Mouse (Mus musculus) heart, adult 2 months (tissue): ENCODE results near the gene Ppp1r14a. TPM values are rescaled to one million over a fixed set of nuclear protein-coding genes. Genes with fewer than 3 reads are reported as not detected.
A peak's percentile ranks its signal among the peaks of the same experiment; 100 is the strongest.

Experiments
- DNase-seq, 2 experiments: peaks; one replicate each; pipeline ENCODE4 v3.0.0; 2021
- H3K27ac ChIP-seq: fragments of 200-600 bp; 2 replicates; pipeline ENCODE4 v1.8.1; 2022
- H3K27me3 ChIP-seq: fragments of 200-500 bp; 2 replicates; pipeline ENCODE4 v1.6.1; 2012; ENCODE audit warnings: mild to moderate bottlenecking, low read length, inconsistent platforms, mixed read lengths; ENCODE audit not compliant: control insufficient read depth, insufficient read depth
- H3K36me3 ChIP-seq: fragments of 200-500 bp; 2 replicates; pipeline ENCODE4 v1.6.1; 2012; ENCODE audit warnings: low read length, inconsistent platforms; ENCODE audit not compliant: control insufficient read depth, insufficient read depth
- H3K4me1 ChIP-seq: fragments of 200-500 bp; 2 replicates; pipeline ENCODE4 v1.6.1; 2011; ENCODE audit warnings: low read length; ENCODE audit not compliant: control insufficient read depth, insufficient read depth
- H3K4me3 ChIP-seq: fragments of 200-600 bp; 2 replicates; pipeline ENCODE4 v1.8.1; 2022
- H3K79me2 ChIP-seq: fragments of 200-500 bp; replicated peaks from 2 replicates; pipeline ENCODE4 v1.6.1; 2012; ENCODE audit warnings: mild to moderate bottlenecking, inconsistent platforms, low read length, moderate library complexity, mixed read lengths; ENCODE audit not compliant: control insufficient read depth, insufficient read depth
- H3K9ac ChIP-seq: fragments of 200-500 bp; 2 replicates; pipeline ENCODE4 v1.6.1; 2012; ENCODE audit warnings: low read depth, mild to moderate bottlenecking, control low read depth, inconsistent platforms, low read length, mixed read lengths
- CTCF ChIP-seq: fragments of 200-600 bp; IDR thresholded peaks from 2 replicates; pipeline ENCODE4 v1.8.1; 2022; ENCODE audit warnings: antibody characterized with exemption, mild to moderate bottlenecking, moderate library complexity
- EP300 ChIP-seq: fragments of 200-500 bp; IDR thresholded peaks from 2 replicates; pipeline ENCODE4 v1.6.1; 2011; ENCODE audit warnings: low read depth, low read length, control low read depth; ENCODE audit not compliant: insufficient read depth
- POLR2A ChIP-seq: fragments of 200-500 bp; IDR thresholded peaks from 2 replicates; pipeline ENCODE4 v1.6.1; 2011; ENCODE audit warnings: mild to moderate bottlenecking, low read depth, low read length, control low read depth; ENCODE audit not compliant: insufficient read depth
- WGBS: fragments of 180-500 bp; shearing (Covaris S2); methylation state at CpG from one replicate; pipeline ENCODE4 v1.1.7; 2018; 5-methylcytosine and 5-hydroxymethylcytosine counted together
- intact Hi-C: fragments of 180-260 bp; cut with DNase I; formaldehyde crosslinking; loops from one replicate; pipeline ENCODE4 v1.15.1; 2025
- polyA plus RNA-seq: library from polyadenylated mRNA; depleted of rRNA; stranded (reverse); fragments of >200 nt; gene quantifications from 2 replicates; pipeline ENCODE4 v1.2.3, GENCODE M21; 2012
- total RNA-seq, 2 experiments: library from RNA; stranded (reverse); gene quantifications; 2 replicates each; pipeline ENCODE4 v1.2.3; 2021

The Ppp1r14a gene
- total and polyA plus RNA-seq, 3 experiments = 8.7 to 18.4 (median 10.3) TPM

GRCm38 (mm10) chr7:29314844-29315628 is 25.9 kb downstream of the Ppp1r14a start:
- no peaks in the 10 kb centered on the region for H3K79me2 ChIP-seq
- no peak overlapping the region for H3K4me3 ChIP-seq
- no peaks in the 10 kb centered on the region for H3K36me3 ChIP-seq
- 78% methylated on average over 13 of the region's 13 CpGs for WGBS
- DNase-seq = no peak
- H3K9ac ChIP-seq = no peak overlapping the region
- H3K27me3 ChIP-seq = no peaks in the 10 kb centered on the region; the same call in 1 of the 2 replicates
- intact Hi-C loops = no loop called here
- no peaks in the 10 kb centered on the region for H3K4me1 ChIP-seq
- TF ChIP-seq POLR2A = no peak
- TF ChIP-seq EP300 = no peak
- no peak for TF ChIP-seq CTCF
- H3K27ac ChIP-seq = no peak overlapping the region

GRCm38 (mm10) chr7:29316137-29316734 is 27.1 kb downstream of the Ppp1r14a start:
- WGBS = 59% methylated on average over 17 of the region's 17 CpGs
- no peaks in the 10 kb centered on the region; the same call in 1 of the 2 replicates for H3K27me3 ChIP-seq

GRCm38 (mm10) chr7:29316976-29317375 is 27.9 kb downstream of the Ppp1r14a start:
- H3K27me3 ChIP-seq = no peaks in the 10 kb centered on the region; the same call in 1 of the 2 replicates
- WGBS = 15% methylated on average over 10 of the region's 10 CpGs
- no peaks in the 10 kb centered on the region for H3K4me1 ChIP-seq
- intact Hi-C loops = no loop called here
- no peak overlapping the region for H3K27ac ChIP-seq
- TF ChIP-seq EP300 = no peak
- no peak for TF ChIP-seq CTCF
- no peak for TF ChIP-seq POLR2A
- H3K79me2 ChIP-seq = no peaks in the 10 kb centered on the region
- H3K36me3 ChIP-seq = no peaks in the 10 kb centered on the region
- no peak overlapping the region for H3K4me3 ChIP-seq
- peak in 1 of 2 experiments; percentile 41 for DNase-seq
- no peak overlapping the region for H3K9ac ChIP-seq

More at GRCm38 (mm10) chr7:29316137-29316734, 27.1 kb downstream of the Ppp1r14a start:
- H3K4me3 ChIP-seq = no peak overlapping the region
- no peak overlapping the region for H3K27ac ChIP-seq
- intact Hi-C loops = no loop called here
- TF ChIP-seq CTCF (no peak), EP300 (no peak), POLR2A (no peak)
- no peaks in the 10 kb centered on the region for H3K4me1 ChIP-seq
- H3K79me2 ChIP-seq = no peaks in the 10 kb centered on the region
- no peaks in the 10 kb centered on the region for H3K36me3 ChIP-seq
- no peak for DNase-seq
- no peak overlapping the region for H3K9ac ChIP-seq

- no peak overlapping the region for H3K9ac ChIP-seq
- no peaks in the 10 kb centered on the region; the same call in 1 of the 2 replicates for H3K27me3 ChIP-seq
- no peak overlapping the region for H3K4me3 ChIP-seq
- intact Hi-C loops = no loop called here
- H3K27ac ChIP-seq = no peak overlapping the region
- no peaks in the 10 kb centered on the region for H3K79me2 ChIP-seq
- no peak for DNase-seq
- H3K4me1 ChIP-seq = no peaks in the 10 kb centered on the region
- no peak for TF ChIP-seq EP300
- no peak for TF ChIP-seq CTCF
- TF ChIP-seq POLR2A = no peak
- 2% methylated on average over 2 of the region's 2 CpGs for WGBS
- no peaks in the 10 kb centered on the region for H3K36me3 ChIP-seq
Observed at GRCm38 (mm10) chr7:29317558-29317957, 28.4 kb downstream of the Ppp1r14a start.

GRCm38 (mm10) chr7:29318115-29318911 is 29.2 kb downstream of the Ppp1r14a start:
- Histone ChIP-seq H3K36me3 (no peaks in the 10 kb centered on the region), H3K4me1 (no peaks in the 10 kb centered on the region), H3K79me2 (no peaks in the 10 kb centered on the region), H3K9ac (no peak overlapping the region), H3K27ac (no peak overlapping the region), H3K4me3 (no peak overlapping the region), H3K27me3 (no peaks in the 10 kb centered on the region; the same call in 1 of the 2 replicates)
- 8% methylated on average over 18 of the region's 18 CpGs for WGBS
- intact Hi-C loops = no loop called here
- TF ChIP-seq EP300 (no peak), POLR2A (no peak), CTCF (no peak)
- no peak for DNase-seq
